Mouse (Mus musculus): ENCODE measurements around the gene Bhlhe40.

GRCm38 (mm10) chr6:108696822-108697202 is 36.4 kb downstream of the Bhlhe40 start:
- TF ChIP-seq POLR2A (IDR thresholded peaks at IDR 0.05; ENCODE audit: insufficient read depth, low read depth, low read length) (no peak), CTCF (IDR thresholded peaks at IDR 0.05; ENCODE audit: insufficient read depth, low read depth, low read length) (no peak)
